Mouse (Mus musculus) liver, adult 2 months (tissue): Measurements from ENCODE around the gene Fdps. TPM values are rescaled to one million over a fixed set of nuclear protein-coding genes. Genes with fewer than 3 reads are reported as not detected.
A peak's percentile ranks its signal among the peaks of the same experiment; 100 is the strongest.

ENCODE experiments used
- DNase-seq: peaks from one replicate; pipeline ENCODE4 v3.0.0-alpha.2; 2011; ENCODE audit warnings: low read depth, low spot score; ENCODE audit errors: extremely low read depth
- H3K27ac ChIP-seq: fragments of 200-500 bp; replicated peaks from 2 replicates; pipeline ENCODE4 v1.5.1; 2012; ENCODE audit warnings: low read depth, mild to moderate bottlenecking, control low read depth, inconsistent platforms, low read length; ENCODE audit not compliant: insufficient read depth
- H3K27me3 ChIP-seq: fragments of 200-500 bp; 2 replicates; pipeline ENCODE4 v1.6.1; 2012; ENCODE audit warnings: mild to moderate bottlenecking, moderate library complexity, low read length, inconsistent platforms; ENCODE audit not compliant: control insufficient read depth, insufficient read depth
- H3K36me3 ChIP-seq: fragments of 200-500 bp; 2 replicates; pipeline ENCODE4 v1.6.1; 2012; ENCODE audit warnings: low read length, inconsistent platforms; ENCODE audit not compliant: control insufficient read depth, insufficient read depth
- H3K4me1 ChIP-seq: fragments of 200-500 bp; 2 replicates; pipeline ENCODE4 v1.6.1; 2011; ENCODE audit warnings: low read length; ENCODE audit not compliant: control insufficient read depth, insufficient read depth
- H3K4me3 ChIP-seq: fragments of 200-500 bp; 2 replicates; pipeline ENCODE4 v1.5.1; 2011; ENCODE audit warnings: low read depth, mild to moderate bottlenecking, control low read depth, low read length, moderate library complexity; ENCODE audit not compliant: insufficient read depth
- H3K79me2 ChIP-seq: fragments of 200-500 bp; 2 replicates; pipeline ENCODE4 v1.6.1; 2012; ENCODE audit warnings: inconsistent platforms, mild to moderate bottlenecking, low read length, moderate library complexity; ENCODE audit not compliant: control insufficient read depth, insufficient read depth
- H3K9ac ChIP-seq: fragments of 200-500 bp; 2 replicates; pipeline ENCODE4 v1.6.1; 2012; ENCODE audit warnings: low read depth, mild to moderate bottlenecking, control low read depth, inconsistent platforms, low read length
- CTCF ChIP-seq: fragments of 200-500 bp; IDR thresholded peaks from 2 replicates; pipeline ENCODE4 v1.5.1; 2011; ENCODE audit warnings: low read depth, low read length, control low read depth
- POLR2A ChIP-seq: fragments of 200-500 bp; IDR thresholded peaks from 2 replicates; pipeline ENCODE4 v1.6.1; 2011; ENCODE audit warnings: low read length, control low read depth; ENCODE audit not compliant: insufficient read depth; ENCODE audit errors: extremely low read depth
- WGBS: fragments of 180-500 bp; shearing (Covaris S2); methylation state at CpG from one replicate; pipeline ENCODE4 v1.1.7; 2018; 5-methylcytosine and 5-hydroxymethylcytosine counted together
- polyA plus RNA-seq: library from polyadenylated mRNA; depleted of rRNA; stranded (reverse); fragments of >200 nt; gene quantifications from 2 replicates; pipeline ENCODE4 v1.2.3, GENCODE M21; 2012; rRNA removed
- total RNA-seq: library from RNA; depleted of rRNA; stranded (reverse); fragments of >200 nt; gene quantifications from 2 replicates; pipeline ENCODE4 v1.2.3, GENCODE M21; 2014; rRNA removed

Gene Fdps
- total and polyA plus RNA-seq, 2 experiments = 388 to 510 TPM

DNA sequence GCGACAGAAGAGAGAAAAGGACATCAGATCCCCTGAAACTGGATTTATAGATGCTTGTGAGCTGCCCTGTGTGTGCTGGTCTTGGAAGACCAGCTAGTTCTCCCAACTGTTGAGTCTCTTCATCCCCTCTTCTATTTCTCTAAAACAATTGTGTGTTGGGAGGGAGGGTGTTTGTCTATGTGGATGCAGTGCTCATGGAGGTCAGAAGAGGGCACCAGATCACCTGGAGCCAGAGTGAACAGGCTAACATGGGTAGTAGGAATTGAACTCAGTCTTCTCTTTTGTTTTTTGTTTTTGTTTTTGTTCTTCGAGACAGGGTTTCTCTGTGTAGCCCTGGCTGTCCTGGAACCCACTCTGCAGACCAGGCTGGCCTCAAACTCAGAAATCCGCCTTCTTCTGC is 43.0 kb downstream of the Fdps start:
- WGBS = 93% methylated on average over 3 of the region's 3 CpGs

DNA sequence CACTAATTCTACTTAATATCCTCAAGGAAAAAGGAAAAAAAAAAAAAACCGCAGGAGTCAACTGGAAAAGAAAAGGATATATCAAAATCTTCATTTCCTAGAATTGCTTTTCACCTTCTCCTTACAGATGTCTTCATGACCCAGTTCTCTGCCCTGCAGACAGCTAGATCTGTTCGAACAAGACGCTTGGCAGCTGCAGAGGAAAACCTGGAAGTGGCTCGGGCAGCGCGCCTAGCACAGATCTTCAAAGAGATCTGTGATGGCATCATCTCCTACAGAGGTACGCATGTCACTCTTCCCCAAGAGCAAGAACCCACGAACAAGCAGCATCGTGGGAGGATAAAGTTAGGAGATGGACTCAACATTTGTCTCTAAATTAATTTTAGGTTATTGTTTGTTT is 43.4 kb downstream of the Fdps start:
- TF ChIP-seq CTCF (no peak), POLR2A (no peak)
- H3K79me2 ChIP-seq = no peaks in the 10 kb centered on the region
- no peak overlapping the region for H3K9ac ChIP-seq
- no peak overlapping the region for H3K27ac ChIP-seq
- H3K27me3 ChIP-seq = no peaks in the 10 kb centered on the region
- peaks cover 62% of the 10 kb centered on the region for H3K36me3 ChIP-seq
- 97% methylated on average over 9 of the region's 9 CpGs for WGBS
- H3K4me1 ChIP-seq = no peaks in the 10 kb centered on the region
- H3K4me3 ChIP-seq = no peak overlapping the region
- no peak for DNase-seq

More for the DNA sequence above, 43.0 kb downstream of the Fdps start:
- no peak overlapping the region for H3K27ac ChIP-seq
- no peak overlapping the region for H3K4me3 ChIP-seq
- H3K9ac ChIP-seq = no peak overlapping the region
- peak; percentile 59; the same call in 1 of the 2 replicates for TF ChIP-seq CTCF
- no peak for TF ChIP-seq POLR2A
- H3K36me3 ChIP-seq = peaks cover 64% of the 10 kb centered on the region
- H3K27me3 ChIP-seq = no peaks in the 10 kb centered on the region
- H3K79me2 ChIP-seq = no peaks in the 10 kb centered on the region
- H3K4me1 ChIP-seq = no peaks in the 10 kb centered on the region
- DNase-seq = peak; percentile 10

Other genes starting within 250 kb of the Fdps start
- gene Msto1, start 188.0 kb downstream of the Fdps start, total RNA-seq = 5.6 and 7.4 TPM in 2 replicates
- 12.1 and 15.4 TPM in 2 replicates for gene Msto1, start 188.0 kb downstream of the Fdps start, polyA plus RNA-seq
- 11.8 and 14.4 TPM in 2 replicates for gene Ash1l, start 151.3 kb downstream of the Fdps start, total RNA-seq
- 3.3 and 3.9 TPM in 2 replicates for gene Ash1l, start 151.3 kb downstream of the Fdps start, polyA plus RNA-seq
- gene Dap3, start 150.8 kb downstream of the Fdps start, total RNA-seq = 50.6 and 66.8 TPM in 2 replicates
- gene Dap3, start 150.8 kb downstream of the Fdps start, polyA plus RNA-seq = 21.8 and 32.6 TPM in 2 replicates
- 4.0 and 4.8 TPM in 2 replicates for gene Rusc1, start 8.6 kb downstream of the Fdps start, total RNA-seq
- 14.0 and 18.3 TPM in 2 replicates for gene Rusc1, start 8.6 kb downstream of the Fdps start, polyA plus RNA-seq
- gene Gm43738, start 860 bp downstream of the Fdps start, total RNA-seq = not detected in 2 replicates
- 0.05 TPM in 1 of 2 replicates, not detected in the other for gene Gm43738, start 860 bp downstream of the Fdps start, polyA plus RNA-seq
- 69.7 and 91.1 TPM in 2 replicates for gene Pklr, start 34.2 kb upstream of the Fdps start, total RNA-seq
- 387 and 512 TPM in 2 replicates for gene Pklr, start 34.2 kb upstream of the Fdps start, polyA plus RNA-seq
- gene Hcn3, start 58.2 kb upstream of the Fdps start, total RNA-seq = 0.09 and 0.20 TPM in 2 replicates
- 0.19 and 0.44 TPM in 2 replicates for gene Hcn3, start 58.2 kb upstream of the Fdps start, polyA plus RNA-seq
- 7.4 and 9.3 TPM in 2 replicates for gene Clk2, start 62.8 kb upstream of the Fdps start, total RNA-seq
- 14.6 and 23.9 TPM in 2 replicates for gene Clk2, start 62.8 kb upstream of the Fdps start, polyA plus RNA-seq
- gene Scamp3, start 75.5 kb upstream of the Fdps start, total RNA-seq = 9.1 and 15.6 TPM in 2 replicates
- 105 and 120 TPM in 2 replicates for gene Scamp3, start 75.5 kb upstream of the Fdps start, polyA plus RNA-seq
- gene Fam189b, start 81.2 kb upstream of the Fdps start, total RNA-seq = 0.09 and 0.54 TPM in 2 replicates
- 1.8 and 4.1 TPM in 2 replicates for gene Fam189b, start 81.2 kb upstream of the Fdps start, polyA plus RNA-seq
- gene Gba, start 101.0 kb upstream of the Fdps start, total RNA-seq = 24.1 and 32.7 TPM in 2 replicates
- gene Gba, start 101.0 kb upstream of the Fdps start, polyA plus RNA-seq = 33.2 and 36.6 TPM in 2 replicates
- gene Thbs3, start 113.2 kb upstream of the Fdps start, total RNA-seq = 0.92 and 1.4 TPM in 2 replicates
- 0.85 and 1.2 TPM in 2 replicates for gene Thbs3, start 113.2 kb upstream of the Fdps start, polyA plus RNA-seq
- gene Mtx1, start 125.1 kb upstream of the Fdps start, total RNA-seq = 105 and 122 TPM in 2 replicates
- gene Mtx1, start 125.1 kb upstream of the Fdps start, polyA plus RNA-seq = 167 and 187 TPM in 2 replicates
- 0.60 and 1.7 TPM in 2 replicates for gene Muc1, start 127.1 kb upstream of the Fdps start, total RNA-seq
- gene Muc1, start 127.1 kb upstream of the Fdps start, polyA plus RNA-seq = 1.3 and 1.7 TPM in 2 replicates
- 45.1 and 60.3 TPM in 2 replicates for gene Krtcap2, start 144.0 kb upstream of the Fdps start, total RNA-seq
- gene Krtcap2, start 144.0 kb upstream of the Fdps start, polyA plus RNA-seq = 157 and 197 TPM in 2 replicates
- gene Trim46, start 144.3 kb upstream of the Fdps start, total RNA-seq = 0.07 and 0.18 TPM in 2 replicates
- gene Trim46, start 144.3 kb upstream of the Fdps start, polyA plus RNA-seq = 0.16 and 0.25 TPM in 2 replicates
- gene Dpm3, start 157.4 kb upstream of the Fdps start, total RNA-seq = 102 and 131 TPM in 2 replicates
- 243 and 245 TPM in 2 replicates for gene Dpm3, start 157.4 kb upstream of the Fdps start, polyA plus RNA-seq
- gene Slc50a1, start 168.6 kb upstream of the Fdps start, total RNA-seq = 6.4 and 7.0 TPM in 2 replicates
- gene Slc50a1, start 168.6 kb upstream of the Fdps start, polyA plus RNA-seq = 36.3 and 41.2 TPM in 2 replicates
- gene Efna1, start 179.2 kb upstream of the Fdps start, total RNA-seq = 22.1 and 35.2 TPM in 2 replicates
- gene Efna1, start 179.2 kb upstream of the Fdps start, polyA plus RNA-seq = 73.1 and 73.4 TPM in 2 replicates
- not detected in 2 replicates for gene Efna3, start 221.0 kb upstream of the Fdps start, total RNA-seq
- gene Efna3, start 221.0 kb upstream of the Fdps start, polyA plus RNA-seq = not detected in 2 replicates
- gene Efna4, start 236.1 kb upstream of the Fdps start, total RNA-seq = not detected in 2 replicates
- 0.06 and 0.27 TPM in 2 replicates for gene Efna4, start 236.1 kb upstream of the Fdps start, polyA plus RNA-seq
- 1.4 and 2.6 TPM in 2 replicates for gene Adam15, start 248.0 kb upstream of the Fdps start, total RNA-seq
- 4.7 and 5.4 TPM in 2 replicates for gene Adam15, start 248.0 kb upstream of the Fdps start, polyA plus RNA-seq